Mouse (Mus musculus): Measurements from ENCODE around the gene Zdhhc13. TPM values are rescaled to one million over a fixed set of nuclear protein-coding genes. Genes with fewer than 3 reads are reported as not detected.

Zdhhc13 gene
- polyA plus RNA-seq, 2 experiments = 28.5 to 30.5 TPM

DNA sequence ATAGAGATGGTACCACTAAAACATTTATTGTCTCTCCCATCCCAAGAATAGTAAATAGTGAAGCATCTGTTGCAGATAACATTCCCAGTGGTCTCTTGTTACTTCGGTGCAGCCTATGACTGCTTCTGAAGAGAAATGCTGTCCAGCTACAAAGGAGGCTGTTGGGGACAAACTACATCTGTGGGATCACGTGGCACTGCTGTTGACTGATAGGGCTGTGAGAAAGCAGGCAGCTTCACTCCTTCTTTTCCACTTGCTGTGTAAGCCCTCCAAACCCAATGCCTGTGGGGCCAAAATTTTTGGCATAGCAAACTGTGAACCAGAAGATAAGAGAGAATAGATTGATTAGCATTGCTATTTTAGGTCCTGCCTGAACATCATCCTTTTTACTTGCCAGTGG is 41.6 kb downstream of the Zdhhc13 start:
- Histone ChIP-seq H3K27ac (replicated peaks; ENCODE audit: low read depth, low read length) (no peak overlapping the region), H3K4me3 (replicated peaks; ENCODE audit: low read length) (no peak overlapping the region), H3K9ac (ENCODE audit: low read depth, low read length, severe bottlenecking) (no peak overlapping the region), H3K36me3 (ENCODE audit: control insufficient read depth, insufficient read depth, low read length) (peaks cover 23% of the 10 kb centered on the region), H3K27me3 (ENCODE audit: control insufficient read depth, insufficient read depth, low read length) (no peaks in the 10 kb centered on the region), H3K4me2 (replicated peaks; ENCODE audit: low read depth, low read length, severe bottlenecking) (no peak overlapping the region), H3K4me1 (ENCODE audit: control insufficient read depth, insufficient read depth, low read length) (no peaks in the 10 kb centered on the region), H3K9me3 (ENCODE audit: control insufficient read depth, low read length) (no peaks in the 10 kb centered on the region)
- DNase-seq (ENCODE audit: low spot score) (no peak), ATAC-seq (ENCODE audit: low FRiP score, low read depth) (peak; percentile 60; the same call in 1 of the 2 replicates)
- no peak for TF ChIP-seq POLR2A (IDR thresholded peaks at IDR 0.05; ENCODE audit: borderline replicate concordance, extremely low read depth, insufficient read depth, insufficient read length)
- WGBS = 60% methylated on average over 2 of the region's 2 CpGs

DNA sequence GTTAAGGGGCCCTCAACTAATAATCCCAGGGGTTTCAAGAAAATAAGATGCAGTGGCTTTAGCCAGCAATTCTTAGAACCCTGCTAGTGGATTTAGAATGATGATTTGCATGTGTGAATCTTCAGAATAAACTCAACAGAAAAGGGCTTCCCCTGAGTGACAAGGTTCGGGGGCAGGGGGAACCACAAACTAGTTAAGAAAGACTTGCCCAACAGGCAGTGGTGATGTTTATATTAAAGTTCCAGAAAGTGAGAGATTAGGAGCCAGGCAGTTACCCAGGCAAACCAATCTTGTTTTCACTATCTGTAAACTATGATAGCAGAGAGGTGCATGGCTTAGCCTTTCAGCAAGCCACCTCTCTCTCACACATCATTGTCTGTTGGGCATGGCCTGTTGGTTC is 43.9 kb downstream of the Zdhhc13 start:
- Histone ChIP-seq H3K27ac (replicated peaks; ENCODE audit: low read depth, low read length) (no peak overlapping the region), H3K4me1 (ENCODE audit: control insufficient read depth, insufficient read depth, low read length) (no peaks in the 10 kb centered on the region), H3K4me3 (replicated peaks; ENCODE audit: low read length) (no peak overlapping the region), H3K27me3 (ENCODE audit: control insufficient read depth, insufficient read depth, low read length) (no peaks in the 10 kb centered on the region), H3K9me3 (ENCODE audit: control insufficient read depth, low read length) (no peaks in the 10 kb centered on the region), H3K36me3 (ENCODE audit: control insufficient read depth, insufficient read depth, low read length) (0 out of 2 replicates have a peak, but pooled peaks cover 3% of the 10 kb centered on the region), H3K9ac (ENCODE audit: low read depth, low read length, severe bottlenecking) (no peak overlapping the region), H3K4me2 (replicated peaks; ENCODE audit: low read depth, low read length, severe bottlenecking) (no peak overlapping the region)
- 60% methylated on average over 1 of the region's 1 CpGs for WGBS
- no peak for TF ChIP-seq POLR2A (IDR thresholded peaks at IDR 0.05; ENCODE audit: borderline replicate concordance, extremely low read depth, insufficient read depth, insufficient read length)
- no peak for ATAC-seq (ENCODE audit: low FRiP score, low read depth)
- no peak for DNase-seq (ENCODE audit: low spot score)

DNA sequence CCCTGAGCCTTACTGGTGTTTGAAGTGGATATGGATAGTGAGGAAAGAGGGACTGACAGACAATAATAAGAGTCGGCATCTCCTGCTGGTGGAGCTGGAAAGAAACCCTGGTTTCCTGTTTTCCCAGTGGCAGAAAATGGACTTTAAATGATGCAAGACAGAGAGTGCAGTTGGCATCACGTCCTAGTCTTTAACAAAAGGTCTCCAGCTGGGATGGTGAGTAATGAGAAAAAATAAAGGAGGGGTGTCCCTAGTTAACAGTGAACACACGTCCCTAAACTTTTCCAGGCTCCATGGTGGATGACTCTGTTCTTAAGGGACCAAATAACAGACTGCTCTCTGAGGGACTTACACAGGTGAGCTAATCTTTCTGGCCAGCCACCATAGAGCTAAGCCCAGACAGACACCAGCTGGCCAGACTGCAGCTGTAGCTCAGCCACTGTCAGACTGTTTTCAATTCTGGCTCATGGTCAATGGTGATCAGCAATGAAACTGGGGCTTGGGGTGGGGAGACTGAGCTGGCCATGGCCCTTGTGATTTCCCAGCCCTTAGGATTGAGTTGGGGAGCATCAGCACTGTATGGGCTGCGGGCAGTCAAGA is 45.7 kb downstream of the Zdhhc13 start:
- TF ChIP-seq POLR2A (IDR thresholded peaks at IDR 0.05; ENCODE audit: borderline replicate concordance, extremely low read depth, insufficient read depth, insufficient read length) = no peak
- 51% methylated on average over 4 of the region's 4 CpGs for WGBS
- Histone ChIP-seq H3K27me3 (ENCODE audit: control insufficient read depth, insufficient read depth, low read length) (no peaks in the 10 kb centered on the region), H3K4me2 (replicated peaks; ENCODE audit: low read depth, low read length, severe bottlenecking) (no peak overlapping the region), H3K9me3 (ENCODE audit: control insufficient read depth, low read length) (no peaks in the 10 kb centered on the region), H3K4me1 (ENCODE audit: control insufficient read depth, insufficient read depth, low read length) (no peaks in the 10 kb centered on the region), H3K27ac (replicated peaks; ENCODE audit: low read depth, low read length) (no peak overlapping the region), H3K9ac (ENCODE audit: low read depth, low read length, severe bottlenecking) (no peak overlapping the region), H3K36me3 (ENCODE audit: control insufficient read depth, insufficient read depth, low read length) (no peaks in the 10 kb centered on the region), H3K4me3 (replicated peaks; ENCODE audit: low read length) (no peak overlapping the region)
- ATAC-seq (ENCODE audit: low FRiP score, low read depth) (peak; percentile 63), DNase-seq (ENCODE audit: low spot score) (no peak)

DNA sequence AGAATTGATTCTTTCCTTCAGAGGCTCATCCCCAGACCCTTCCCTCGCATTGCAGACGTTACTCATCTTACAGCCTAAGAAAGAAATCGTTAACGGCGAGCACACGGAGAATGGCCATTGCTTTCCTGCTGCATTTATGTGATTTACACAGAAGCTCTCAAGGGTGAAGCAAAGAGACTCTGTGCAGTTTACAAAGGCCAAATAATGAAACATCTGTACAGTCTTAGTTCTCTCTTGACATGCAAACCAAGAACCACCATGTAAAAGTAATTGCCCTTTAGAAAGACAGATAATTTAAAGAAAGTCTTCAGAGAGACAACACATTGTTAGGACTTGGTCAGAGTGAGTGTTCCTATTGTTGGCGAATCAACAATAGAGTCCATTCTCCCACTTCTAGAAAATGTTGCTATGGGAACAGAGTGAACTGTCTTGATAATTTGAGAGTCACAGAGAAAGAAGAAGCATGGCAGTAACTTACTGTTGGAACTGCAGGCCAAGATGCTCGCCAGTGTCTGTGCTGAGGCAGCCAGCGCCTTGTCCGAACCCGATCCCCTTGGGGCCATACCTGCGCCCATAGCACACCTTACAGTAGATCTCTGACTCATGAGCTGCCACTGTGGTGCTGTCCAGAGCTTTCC is 46.3 kb downstream of the Zdhhc13 start:
- DNase-seq (ENCODE audit: low spot score) (no peak), ATAC-seq (ENCODE audit: low FRiP score, low read depth) (no peak)
- no peak overlapping the region for H3K4me3 ChIP-seq (replicated peaks; ENCODE audit: low read length)
- no peak overlapping the region for H3K9ac ChIP-seq (ENCODE audit: low read depth, low read length, severe bottlenecking)
- H3K9me3 ChIP-seq (ENCODE audit: control insufficient read depth, low read length) = no peaks in the 10 kb centered on the region
- H3K36me3 ChIP-seq (ENCODE audit: control insufficient read depth, insufficient read depth, low read length) = no peaks in the 10 kb centered on the region
- no peak for TF ChIP-seq POLR2A (IDR thresholded peaks at IDR 0.05; ENCODE audit: borderline replicate concordance, extremely low read depth, insufficient read depth, insufficient read length)
- H3K27me3 ChIP-seq (ENCODE audit: control insufficient read depth, insufficient read depth, low read length) = no peaks in the 10 kb centered on the region
- WGBS = 75% methylated on average over 12 of the region's 12 CpGs
- H3K27ac ChIP-seq (replicated peaks; ENCODE audit: low read depth, low read length) = no peak overlapping the region
- no peak overlapping the region for H3K4me2 ChIP-seq (replicated peaks; ENCODE audit: low read depth, low read length, severe bottlenecking)
- no peaks in the 10 kb centered on the region for H3K4me1 ChIP-seq (ENCODE audit: control insufficient read depth, insufficient read depth, low read length)

DNA sequence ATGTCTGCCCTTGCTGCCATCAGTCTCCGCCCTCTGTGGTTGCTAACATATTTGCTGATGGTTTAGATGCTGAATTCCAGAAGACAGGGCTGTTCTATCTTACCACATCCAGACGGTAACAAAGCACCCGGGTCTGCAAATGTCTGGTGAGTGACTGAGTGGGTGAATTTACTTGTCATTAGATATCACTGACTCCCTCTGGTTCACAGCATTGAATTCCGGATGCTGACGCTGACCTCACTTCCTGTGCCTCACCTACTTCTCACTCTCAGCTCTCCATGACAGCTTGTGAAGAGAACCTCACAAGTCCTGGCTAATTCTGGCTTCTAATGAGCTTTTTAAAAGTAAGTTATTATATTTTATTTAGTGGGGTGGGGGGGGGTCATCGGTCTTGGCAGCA is 48.1 kb downstream of the Zdhhc13 start:
- Histone ChIP-seq H3K27ac (replicated peaks; ENCODE audit: low read depth, low read length) (no peak overlapping the region), H3K9ac (ENCODE audit: low read depth, low read length, severe bottlenecking) (no peak overlapping the region), H3K36me3 (ENCODE audit: control insufficient read depth, insufficient read depth, low read length) (no peaks in the 10 kb centered on the region), H3K4me2 (replicated peaks; ENCODE audit: low read depth, low read length, severe bottlenecking) (no peak overlapping the region), H3K9me3 (ENCODE audit: control insufficient read depth, low read length) (no peaks in the 10 kb centered on the region), H3K4me1 (ENCODE audit: control insufficient read depth, insufficient read depth, low read length) (no peaks in the 10 kb centered on the region), H3K4me3 (replicated peaks; ENCODE audit: low read length) (no peak overlapping the region), H3K27me3 (ENCODE audit: control insufficient read depth, insufficient read depth, low read length) (no peaks in the 10 kb centered on the region)
- DNase-seq (ENCODE audit: low spot score) = no peak
- 68% methylated on average over 6 of the region's 6 CpGs for WGBS
- TF ChIP-seq POLR2A (IDR thresholded peaks at IDR 0.05; ENCODE audit: borderline replicate concordance, extremely low read depth, insufficient read depth, insufficient read length) = no peak
- no peak for ATAC-seq (ENCODE audit: low FRiP score, low read depth)
